In the genomic region with DNA sequence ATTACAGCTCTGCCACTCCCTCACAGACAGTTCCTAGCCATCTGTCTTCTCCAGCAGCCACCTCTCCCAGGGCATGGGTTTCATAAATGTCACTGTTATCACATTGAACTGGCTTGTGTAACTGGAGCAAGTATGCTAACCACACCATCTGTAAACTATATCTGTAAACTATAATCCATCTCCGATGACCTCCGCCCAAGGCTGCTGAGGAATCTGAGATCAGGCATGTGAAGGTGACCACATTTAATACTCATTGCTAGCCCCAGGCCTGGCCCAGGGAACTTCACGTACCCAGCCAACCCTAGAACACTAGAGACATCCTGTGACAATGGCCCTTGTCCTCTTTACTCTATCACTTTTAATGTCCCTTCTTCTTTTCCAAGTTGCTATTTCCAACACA, we compare ENCODE assay signal across 17 mouse cellular contexts.
"Had no signal": no experiment of that assay in that cellular context is flagged by ENCODE, and none has a peak within 500 bp of the region (broad histone marks: within the 10 kb centered on the region; RNA-seq: fewer than 3 reads in every experiment).

No protein-coding gene starts in this region.

- H3K4me3 ChIP-seq: neural tube, embryonic 12.5 days; neural tube, embryonic 13.5 days; neural tube, embryonic 15.5 days; stomach, embryonic 15.5 days had no signal

- H3K4me2 ChIP-seq: neural tube, embryonic 12.5 days; neural tube, embryonic 13.5 days; neural tube, embryonic 15.5 days; stomach, embryonic 15.5 days had no signal

- H3K36me3 ChIP-seq: neural tube, embryonic 12.5 days; stomach, embryonic 15.5 days had no signal

- H3K27me3 ChIP-seq: neural tube, embryonic 12.5 days; neural tube, embryonic 13.5 days; neural tube, embryonic 15.5 days; stomach, embryonic 15.5 days had no signal

- H3K9me3 ChIP-seq: neural tube, embryonic 12.5 days; neural tube, embryonic 13.5 days; neural tube, embryonic 15.5 days; stomach, embryonic 15.5 days had no signal

- H3K9ac ChIP-seq: neural tube, embryonic 12.5 days; neural tube, embryonic 13.5 days; neural tube, embryonic 15.5 days; stomach, embryonic 15.5 days had no signal

- H3K27ac ChIP-seq: neural tube, embryonic 12.5 days; neural tube, embryonic 13.5 days; neural tube, embryonic 15.5 days; stomach, embryonic 15.5 days; stomach, postnatal 0 days had no signal

- H3K4me1 ChIP-seq: neural tube, embryonic 12.5 days; stomach, embryonic 15.5 days had no signal

- DNase-seq: retina, postnatal 1 day; right cerebral cortex, adult 18-20 months; right cerebral cortex, postnatal 14 days; right cerebral cortex, postnatal 25 days; right cerebral cortex, postnatal 4 days; spleen, adult 18-20 months; thymus, adult 18-20 months; thymus, adult 2 months; thymus, postnatal 14 days; thymus, postnatal 25 days; thymus, postnatal 36 days; thymus, postnatal 4 days had no signal
